Mouse (Mus musculus) limb, embryonic 15.5 days (tissue): ENCODE results near the gene Slc2a13. TPM values are rescaled to one million over a fixed set of nuclear protein-coding genes. Genes with fewer than 3 reads are reported as not detected.

Experiments used
- ATAC-seq: fragments of 200-750 bp; cut with Nextera tagmentation; 2 replicates; pipeline ENCODE4 v1.8.0; 2017; ENCODE audit warnings: low read depth, moderate TSS enrichment; ENCODE audit not compliant: insufficient number of reproducible peaks, low FRiP score, low TSS enrichment
- H3K27ac ChIP-seq: fragments of 300-500 bp; sonication (generic); 2 replicates; pipeline ENCODE4 v1.5.1; 2015; ENCODE audit warnings: moderate library complexity, mild to moderate bottlenecking, inconsistent platforms
- H3K27me3 ChIP-seq: fragments of 300-500 bp; sonication (generic); 2 replicates; pipeline ENCODE4 v1.6.1; 2015; ENCODE audit warnings: inconsistent platforms
- H3K36me3 ChIP-seq: fragments of 300-500 bp; sonication (generic); 2 replicates; pipeline ENCODE4 v1.6.1; 2015; ENCODE audit warnings: inconsistent platforms
- H3K4me1 ChIP-seq: fragments of 300-500 bp; sonication (generic); 2 replicates; pipeline ENCODE4 v1.6.1; 2015; ENCODE audit warnings: inconsistent platforms
- H3K4me2 ChIP-seq: fragments of 300-500 bp; sonication (generic); 2 replicates; pipeline ENCODE4 v1.6.1; 2015; ENCODE audit warnings: mild to moderate bottlenecking, inconsistent platforms
- H3K4me3 ChIP-seq: fragments of 300-500 bp; sonication (generic); 2 replicates; pipeline ENCODE4 v1.5.1; 2015; ENCODE audit warnings: mild to moderate bottlenecking, inconsistent platforms
- H3K9ac ChIP-seq: fragments of 300-500 bp; sonication (generic); 2 replicates; pipeline ENCODE4 v1.6.1; 2015; ENCODE audit warnings: inconsistent platforms
- H3K9me3 ChIP-seq: fragments of 300-500 bp; sonication (generic); 2 replicates; pipeline ENCODE4 v1.6.1; 2016; ENCODE audit warnings: inconsistent platforms
- WGBS: fragments of 180-500 bp; shearing (Covaris S2); methylation state at CpG from one replicate; pipeline ENCODE4 v1.1.7; 2015; 5-methylcytosine and 5-hydroxymethylcytosine counted together
- polyA plus RNA-seq: library from polyadenylated mRNA; unstranded; fragments of >200 nt; fragmentation: Nextera tagmentation; extraction: Ambion mirVana; gene quantifications from 2 replicates; pipeline ENCODE4 v1.2.1, GENCODE M21; 2015

The Slc2a13 gene
- polyA plus RNA-seq, 1 experiment from 2014 or later = 2.1 TPM

GRCm38 (mm10) chr15:91495014-91495413 is 78.0 kb downstream of the Slc2a13 start:
- Histone ChIP-seq H3K36me3 (no peaks in the 10 kb centered on the region), H3K27me3 (no peaks in the 10 kb centered on the region), H3K4me3 (no peak overlapping the region), H3K27ac (no peak overlapping the region), H3K4me2 (no peak overlapping the region), H3K4me1 (no peaks in the 10 kb centered on the region), H3K9ac (no peak overlapping the region), H3K9me3 (no peaks in the 10 kb centered on the region)
- 81% methylated on average over 4 of the region's 4 CpGs for WGBS
- ATAC-seq = no peak

- H3K27me3 ChIP-seq = no peaks in the 10 kb centered on the region
- H3K9ac ChIP-seq = no peak overlapping the region
- no peak overlapping the region for H3K4me2 ChIP-seq
- ATAC-seq = no peak
- no peaks in the 10 kb centered on the region for H3K4me1 ChIP-seq
- H3K9me3 ChIP-seq = no peaks in the 10 kb centered on the region
- WGBS = 87% methylated on average over 14 of the region's 14 CpGs
- H3K4me3 ChIP-seq = no peak overlapping the region
- H3K36me3 ChIP-seq = 0 out of 2 replicates have a peak, but pooled peaks cover 2% of the 10 kb centered on the region
- no peak overlapping the region for H3K27ac ChIP-seq
These were observed 93.0 kb downstream of the Slc2a13 start for GRCm38 (mm10) chr15:91479924-91480615.

GRCm38 (mm10) chr15:91477766-91478165 is 95.3 kb downstream of the Slc2a13 start:
- Histone ChIP-seq H3K4me2 (no peak overlapping the region), H3K4me1 (no peaks in the 10 kb centered on the region), H3K9ac (no peak overlapping the region), H3K27ac (no peak overlapping the region), H3K27me3 (no peaks in the 10 kb centered on the region), H3K4me3 (no peak overlapping the region), H3K36me3 (no peaks in the 10 kb centered on the region), H3K9me3 (no peaks in the 10 kb centered on the region)
- ATAC-seq = no peak
- 29% methylated on average over 5 of the region's 5 CpGs for WGBS

- H3K36me3 ChIP-seq = no peaks in the 10 kb centered on the region
- H3K27me3 ChIP-seq = no peaks in the 10 kb centered on the region
- no peak overlapping the region for H3K9ac ChIP-seq
- H3K4me3 ChIP-seq = no peak overlapping the region
- no peak for ATAC-seq
- WGBS = 83% methylated on average over 2 of the region's 2 CpGs
- no peaks in the 10 kb centered on the region for H3K4me1 ChIP-seq
- H3K4me2 ChIP-seq = no peak overlapping the region
- no peaks in the 10 kb centered on the region for H3K9me3 ChIP-seq
- H3K27ac ChIP-seq = no peak overlapping the region
These were observed 99.2 kb downstream of the Slc2a13 start for GRCm38 (mm10) chr15:91473690-91474409.

GRCm38 (mm10) chr15:91465331-91465730 is 107.7 kb downstream of the Slc2a13 start:
- Histone ChIP-seq H3K4me1 (0 out of 2 replicates have a peak, but pooled peaks cover 5% of the 10 kb centered on the region), H3K4me3 (no peak overlapping the region)

GRCm38 (mm10) chr15:91463857-91464435 is 109.1 kb downstream of the Slc2a13 start:
- Histone ChIP-seq H3K4me1 (0 out of 2 replicates have a peak, but pooled peaks cover 5% of the 10 kb centered on the region), H3K4me2 (no peak overlapping the region), H3K4me3 (no peak overlapping the region), H3K9ac (no peak overlapping the region), H3K36me3 (no peaks in the 10 kb centered on the region), H3K27ac (no peak overlapping the region), H3K27me3 (no peaks in the 10 kb centered on the region), H3K9me3 (no peaks in the 10 kb centered on the region)
- no peak for ATAC-seq
- 87% methylated on average over 10 of the region's 10 CpGs for WGBS

More at GRCm38 (mm10) chr15:91465331-91465730, 107.7 kb downstream of the Slc2a13 start:
- Histone ChIP-seq H3K4me2 (no peak overlapping the region), H3K9ac (no peak overlapping the region), H3K27me3 (no peaks in the 10 kb centered on the region), H3K9me3 (no peaks in the 10 kb centered on the region), H3K36me3 (no peaks in the 10 kb centered on the region), H3K27ac (no peak overlapping the region)
- WGBS = 72% methylated on average over 3 of the region's 3 CpGs
- ATAC-seq = no peak

- 0 out of 2 replicates have a peak, but pooled peaks cover 5% of the 10 kb centered on the region for H3K4me1 ChIP-seq
- no peaks in the 10 kb centered on the region for H3K36me3 ChIP-seq
- no peaks in the 10 kb centered on the region for H3K27me3 ChIP-seq
- no peaks in the 10 kb centered on the region for H3K9me3 ChIP-seq
- 53% methylated on average over 16 of the region's 16 CpGs for WGBS
- no peak for ATAC-seq
- no peak overlapping the region for H3K4me2 ChIP-seq
- no peak overlapping the region for H3K4me3 ChIP-seq
- H3K27ac ChIP-seq = no peak overlapping the region
- no peak overlapping the region for H3K9ac ChIP-seq
These were observed 109.9 kb downstream of the Slc2a13 start for GRCm38 (mm10) chr15:91463026-91463661.

- 54% methylated on average over 2 of the region's 2 CpGs for WGBS
- no peak for ATAC-seq
- Histone ChIP-seq H3K9ac (no peak overlapping the region), H3K27me3 (no peaks in the 10 kb centered on the region), H3K27ac (no peak overlapping the region), H3K4me2 (no peak overlapping the region), H3K4me1 (0 out of 2 replicates have a peak, but pooled peaks cover 5% of the 10 kb centered on the region), H3K36me3 (no peaks in the 10 kb centered on the region), H3K9me3 (no peaks in the 10 kb centered on the region), H3K4me3 (no peak overlapping the region)
These were observed 111.1 kb downstream of the Slc2a13 start for GRCm38 (mm10) chr15:91461940-91462339.

- 43% methylated on average over 2 of the region's 2 CpGs for WGBS
- ATAC-seq = no peak
These were observed 115.9 kb downstream of the Slc2a13 start for GRCm38 (mm10) chr15:91457202-91457601.

GRCm38 (mm10) chr15:91445399-91445798 is 127.7 kb downstream of the Slc2a13 start:
- no peak overlapping the region for H3K9ac ChIP-seq
- H3K4me3 ChIP-seq = no peak overlapping the region
- H3K9me3 ChIP-seq = no peaks in the 10 kb centered on the region
- no peaks in the 10 kb centered on the region for H3K36me3 ChIP-seq
- no peaks in the 10 kb centered on the region for H3K4me1 ChIP-seq
- ATAC-seq = no peak
- H3K4me2 ChIP-seq = no peak overlapping the region
- no peaks in the 10 kb centered on the region for H3K27me3 ChIP-seq
- 75% methylated on average over 6 of the region's 6 CpGs for WGBS
- no peak overlapping the region for H3K27ac ChIP-seq

More at GRCm38 (mm10) chr15:91457202-91457601, 115.9 kb downstream of the Slc2a13 start:
- Histone ChIP-seq H3K4me1 (no peaks in the 10 kb centered on the region), H3K4me3 (no peak overlapping the region), H3K9me3 (no peaks in the 10 kb centered on the region), H3K27ac (no peak overlapping the region), H3K4me2 (no peak overlapping the region), H3K9ac (no peak overlapping the region), H3K27me3 (no peaks in the 10 kb centered on the region), H3K36me3 (no peaks in the 10 kb centered on the region)

GRCm38 (mm10) chr15:91443449-91443848 is 129.6 kb downstream of the Slc2a13 start:
- Histone ChIP-seq H3K27ac (no peak overlapping the region), H3K4me2 (no peak overlapping the region), H3K27me3 (no peaks in the 10 kb centered on the region), H3K9me3 (no peaks in the 10 kb centered on the region), H3K4me3 (no peak overlapping the region), H3K36me3 (no peaks in the 10 kb centered on the region), H3K9ac (no peak overlapping the region), H3K4me1 (no peaks in the 10 kb centered on the region)
- WGBS = 88% methylated on average over 8 of the region's 8 CpGs
- no peak for ATAC-seq
